ENCODE assay signal across 17 mouse cellular contexts in the genomic region with DNA sequence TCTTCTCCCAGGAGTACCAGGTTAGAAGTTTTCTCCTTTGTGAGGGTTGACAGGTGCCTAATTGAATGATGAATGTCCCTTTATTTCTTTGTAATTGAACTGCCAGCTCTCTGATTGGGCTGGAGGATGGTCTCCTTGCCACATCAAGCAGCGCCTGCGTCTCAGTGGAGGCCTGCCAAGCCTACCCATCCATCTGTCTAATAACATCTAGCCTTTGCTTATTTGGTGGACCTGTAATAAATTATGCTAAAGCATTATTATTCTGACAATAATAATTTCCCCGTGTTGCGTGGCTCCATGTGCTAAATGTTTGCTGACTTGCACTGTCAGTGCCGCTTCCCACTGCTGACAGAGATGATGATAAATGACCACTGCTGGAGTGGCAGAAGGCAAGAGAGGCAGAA. TPM values are rescaled to one million over a fixed set of nuclear protein-coding genes. Genes with fewer than 3 reads are reported as not detected.
DNase-seq lines count a peak whose midpoint lies in the region; ATAC-seq and TF ChIP-seq lines count a peak whose summit lies in the region.
"Had no signal": no experiment of that assay in that cellular context is flagged by ENCODE, and none has a peak within 500 bp of the region (broad histone marks: within the 10 kb centered on the region; RNA-seq: fewer than 3 reads in every experiment).

No protein-coding gene starts in this region.

- 0 out of 2 replicates have a peak, but pooled peaks cover 6% of the 10 kb centered on the region for H3K36me3 ChIP-seq in neural tube, embryonic 15.5 days
- no peaks in the 10 kb centered on the region for H3K36me3 ChIP-seq in embryonic facial prominence, embryonic 11.5 days (replicated peaks; ENCODE audit: control insufficient read depth, insufficient read depth, low read depth, low read length)
- H3K36me3 ChIP-seq in hindbrain, postnatal 0 days (ENCODE audit: insufficient read depth, low read length), result no peaks in the 10 kb centered on the region
- H3K36me3 ChIP-seq: intestine, embryonic 15.5 days had no signal

- H3K4me3 ChIP-seq in neural tube, embryonic 15.5 days (replicated peaks), result no peak overlapping the region
- H3K4me3 ChIP-seq in embryonic facial prominence, embryonic 11.5 days (ENCODE audit: low read depth, low read length), result no peak overlapping the region
- H3K4me3 ChIP-seq in hindbrain, postnatal 0 days (ENCODE audit: low read length), result no peak overlapping the region
- H3K4me3 ChIP-seq: intestine, embryonic 15.5 days; kidney, embryonic 15.5 days had no signal

- WGBS in neural tube, embryonic 15.5 days, result 24% methylated on average over 5 of the region's 5 CpGs
- 76% methylated on average over 5 of the region's 5 CpGs for WGBS in embryonic facial prominence, embryonic 11.5 days
- 36% methylated on average over 5 of the region's 5 CpGs for WGBS in hindbrain, postnatal 0 days

- no peaks in the 10 kb centered on the region for H3K27me3 ChIP-seq in neural tube, embryonic 15.5 days (replicated peaks)
- H3K27me3 ChIP-seq in embryonic facial prominence, embryonic 11.5 days (ENCODE audit: control insufficient read depth, insufficient read depth, low read length), result no peaks in the 10 kb centered on the region
- H3K27me3 ChIP-seq in hindbrain, postnatal 0 days (ENCODE audit: insufficient read depth, low read length), result no peaks in the 10 kb centered on the region
- H3K27me3 ChIP-seq: intestine, embryonic 15.5 days; kidney, embryonic 15.5 days had no signal

- DNase-seq in neural tube, embryonic 10.5 days (ENCODE audit: extremely low spot score, low spot score), result peak; percentile 36
- peak; percentile 8 for DNase-seq in embryonic facial prominence, embryonic 11.5 days (ENCODE audit: low spot score)
- DNase-seq in hindbrain, postnatal 0 days (ENCODE audit: low spot score), result peak; percentile 57
- no peak for DNase-seq in kidney, postnatal 14 days
- no peak for DNase-seq in retina, embryonic 14.5 days (ENCODE audit: low spot score)
- DNase-seq: adrenal gland, postnatal 10 days; heart, adult 18-20 months; liver; lung, adult 18-20 months; thymus, adult 18-20 months had no signal

- no peak overlapping the region for H3K9ac ChIP-seq in neural tube, embryonic 15.5 days (replicated peaks)
- H3K9ac ChIP-seq in embryonic facial prominence, embryonic 11.5 days (replicated peaks; ENCODE audit: low read length), result no peak overlapping the region
- H3K9ac ChIP-seq in hindbrain, postnatal 0 days (replicated peaks; ENCODE audit: low read length), result no peak overlapping the region
- H3K9ac ChIP-seq: intestine, embryonic 15.5 days; kidney, embryonic 15.5 days had no signal

- 0 out of 2 replicates have a peak, but pooled peaks cover 5% of the 10 kb centered on the region for H3K4me1 ChIP-seq in neural tube, embryonic 15.5 days
- H3K4me1 ChIP-seq in embryonic facial prominence, embryonic 11.5 days (ENCODE audit: control insufficient read depth, insufficient read depth, low read length), result no peaks in the 10 kb centered on the region
- H3K4me1 ChIP-seq in hindbrain, postnatal 0 days (ENCODE audit: insufficient read depth, low read length), result no peaks in the 10 kb centered on the region
- H3K4me1 ChIP-seq: intestine, embryonic 15.5 days; kidney, embryonic 15.5 days had no signal

- no peak for TF ChIP-seq CTCF in hindbrain, postnatal 0 days (IDR thresholded peaks at IDR 0.05; ENCODE audit: low read depth)

- no peaks in the 10 kb centered on the region for H3K9me3 ChIP-seq in neural tube, embryonic 15.5 days (replicated peaks)
- no peaks in the 10 kb centered on the region for H3K9me3 ChIP-seq in embryonic facial prominence, embryonic 11.5 days (replicated peaks; ENCODE audit: control insufficient read depth, low read length)
- H3K9me3 ChIP-seq in hindbrain, postnatal 0 days (ENCODE audit: low read length), result no peaks in the 10 kb centered on the region
- H3K9me3 ChIP-seq: G1E; intestine, embryonic 15.5 days; kidney, embryonic 15.5 days had no signal

- ATAC-seq in neural tube, embryonic 15.5 days (ENCODE audit: low FRiP score), result no peak
- ATAC-seq in embryonic facial prominence, embryonic 11.5 days (replicated peaks; ENCODE audit: insufficient number of reproducible peaks, low FRiP score, low TSS enrichment, low read depth), result no peak
- ATAC-seq in hindbrain, postnatal 0 days, result peak; percentile 49; the same call in 1 of the 2 replicates
- ATAC-seq in erythroid progenitor cell, adult 5-6 weeks (replicated peaks; ENCODE audit: low FRiP score, poor library complexity, severe bottlenecking), result no peak
- ATAC-seq: forebrain, embryonic 16.5 days; intestine, embryonic 15.5 days had no signal

- H3K4me2 ChIP-seq in neural tube, embryonic 15.5 days, result no peak overlapping the region
- H3K4me2 ChIP-seq in embryonic facial prominence, embryonic 11.5 days (ENCODE audit: low read depth, low read length), result no peak overlapping the region
- H3K4me2 ChIP-seq in hindbrain, postnatal 0 days (ENCODE audit: low read depth, low read length), result no peak overlapping the region
- H3K4me2 ChIP-seq: intestine, embryonic 15.5 days; kidney, embryonic 15.5 days had no signal

- no peak overlapping the region for H3K27ac ChIP-seq in neural tube, embryonic 15.5 days (replicated peaks)
- H3K27ac ChIP-seq in embryonic facial prominence, embryonic 11.5 days (replicated peaks; ENCODE audit: low read depth, low read length), result no peak overlapping the region
- H3K27ac ChIP-seq in hindbrain, postnatal 0 days, result no peak overlapping the region
- H3K27ac ChIP-seq: intestine, embryonic 15.5 days; kidney, embryonic 15.5 days; macrophage had no signal

RNA-seq across cellular contexts. Expression of gene BC052040, which starts 49.5 kb away (rescaled TPM):
- polyA plus RNA-seq in neural tube, embryonic 15.5 days (2015; fragmentation: Nextera tagmentation; extraction: Ambion mirVana), result 14.5 and 16.9 TPM in 2 replicates
- 21.1 and 22.9 TPM in 2 replicates for polyA plus RNA-seq in embryonic facial prominence, embryonic 11.5 days (2014; fragmentation: Nextera tagmentation; extraction: Ambion mirVana)
- total RNA-seq in hindbrain, postnatal 0 days (2014; rRNA removed), result 11.7 and 14.3 TPM in 2 replicates
- polyA plus RNA-seq in hindbrain, postnatal 0 days (2015; fragmentation: Nextera tagmentation; extraction: Ambion mirVana), result 11.2 and 13.7 TPM in 2 replicates
- total RNA-seq in erythroid progenitor cell, adult 5-6 weeks (2015; ENCODE audit: low replicate concordance), result 20.5 and 28.1 TPM in 2 replicates
- 10.0 and 13.9 TPM in 2 replicates for total RNA-seq in erythroid progenitor cell, adult 5-6 weeks (2017; ENCODE audit: low replicate concordance)

Comparison
In these comparisons a context has a peak if more than half of its experiments do, and no peak if none do; other contexts are left out.
1. DNase-seq: peak in neural tube, embryonic 10.5 days (single experiment), embryonic facial prominence, embryonic 11.5 days (single experiment) and hindbrain, postnatal 0 days (single experiment); none in kidney, postnatal 14 days (single experiment) and retina, embryonic 14.5 days (single experiment).